Mouse (Mus musculus): ENCODE data around the gene Mybbp1a.

GRCm38 (mm10) chr11:72426884-72427283, 14.3 kb upstream of the Mybbp1a start:
- TF ChIP-seq CTCF (IDR thresholded peaks at IDR 0.05; ENCODE audit: insufficient read depth, low read length) = no peak
- TF ChIP-seq POLR2A (IDR thresholded peaks at IDR 0.05; ENCODE audit: borderline replicate concordance, extremely low read depth, low read depth, low read length) = no peak

Data from lung, adult 2 months (tissue).